Mouse (Mus musculus): ENCODE measurements around the gene Nrn1. TPM values are rescaled to one million over a fixed set of nuclear protein-coding genes. Genes with fewer than 3 reads are reported as not detected.

Nrn1 gene
- polyA plus RNA-seq, 2 experiments from 2014 or later = 56.1 to 63.6 TPM

DNA sequence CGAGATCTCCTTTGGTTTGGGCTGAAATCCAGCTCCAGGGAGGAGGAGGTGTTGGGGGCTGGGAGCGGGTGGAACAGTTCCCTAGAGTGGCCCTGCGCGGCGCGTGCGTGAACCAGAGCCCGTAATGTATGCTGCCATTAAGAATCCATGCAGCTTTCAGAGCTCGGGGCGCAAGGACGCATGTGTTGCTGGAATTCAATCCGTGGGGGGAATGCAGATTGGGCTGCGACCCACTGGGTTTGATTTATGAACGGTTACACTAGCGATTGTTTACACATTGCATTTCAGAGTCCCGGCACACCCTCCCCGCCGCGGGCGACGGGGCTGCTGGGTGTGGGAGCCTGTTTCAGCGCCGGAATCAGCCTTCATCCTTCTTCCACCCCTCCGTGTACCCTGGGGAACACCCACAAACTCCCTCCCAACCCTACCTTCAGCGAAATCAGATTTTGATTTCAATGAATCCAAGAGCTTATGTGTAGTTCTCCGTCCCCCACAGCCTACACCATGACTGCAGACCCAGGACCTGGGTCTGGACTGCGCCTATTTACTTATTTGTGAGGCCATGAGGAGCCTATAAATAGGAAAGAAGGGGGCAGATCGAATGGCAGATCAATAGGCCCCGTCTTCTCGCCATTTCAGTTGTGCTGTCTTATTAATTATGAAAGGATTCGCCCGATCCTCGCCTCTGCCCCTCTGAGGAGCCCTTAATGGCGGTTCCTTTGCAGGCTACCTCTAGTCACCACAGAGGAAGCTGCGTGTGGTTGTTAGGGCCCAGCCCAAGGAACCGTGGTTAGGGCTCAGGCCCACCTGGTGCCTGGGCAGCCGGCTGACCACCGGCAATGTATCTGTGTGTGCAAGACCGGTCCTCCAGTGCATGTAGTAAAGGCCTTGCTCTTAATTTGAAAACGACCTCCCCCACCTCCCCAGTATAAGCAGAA lies 10.1 kb downstream of the Nrn1 start:
- no peak for ATAC-seq

DNA sequence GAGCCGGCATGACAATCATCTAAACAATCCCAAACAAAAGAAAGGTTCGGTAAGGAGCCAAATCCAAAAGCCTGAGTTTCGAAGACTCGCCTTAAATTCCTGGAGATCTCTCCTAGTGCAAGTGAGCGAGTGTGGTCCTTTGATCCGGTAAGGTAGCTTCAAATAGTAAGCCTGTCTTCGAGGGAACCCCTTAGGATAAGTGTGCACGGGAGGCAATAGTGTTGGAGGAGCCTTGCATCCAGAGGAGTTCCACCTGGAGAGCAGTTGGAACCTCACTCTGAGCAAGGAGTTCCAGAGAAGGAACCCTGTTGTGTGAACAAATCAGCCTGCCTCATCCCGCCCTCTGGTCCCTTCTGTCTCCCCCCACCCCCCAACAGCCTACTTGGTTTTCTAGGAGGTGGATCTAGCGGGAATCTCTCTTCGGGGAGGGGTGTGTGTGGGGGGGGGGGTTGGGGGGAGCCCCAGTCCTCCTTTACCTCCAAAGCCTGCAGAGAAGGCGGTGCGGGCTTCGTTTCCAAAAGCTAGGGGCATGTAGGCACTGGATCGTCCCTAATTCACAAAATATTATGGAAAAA lies 11.1 kb downstream of the Nrn1 start:
- no peak for ATAC-seq

DNA sequence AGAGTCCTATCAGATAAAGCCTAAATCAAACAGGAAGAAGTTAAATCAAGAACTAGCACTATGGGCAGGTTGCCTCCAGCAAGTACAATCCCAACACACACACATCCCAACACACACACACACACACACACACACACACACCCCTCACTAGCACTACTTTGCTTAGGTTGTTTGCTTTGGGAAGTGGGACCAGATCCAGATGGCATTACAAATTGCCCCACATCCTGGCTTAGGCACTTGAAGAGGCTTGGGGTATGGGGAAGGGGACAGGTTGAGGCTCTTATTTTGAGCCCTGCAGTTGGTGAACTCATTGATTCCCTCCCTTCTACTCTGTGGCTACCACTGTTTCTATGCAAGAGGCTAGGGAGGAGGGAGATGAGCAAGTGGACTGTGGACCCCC lies 12.6 kb downstream of the Nrn1 start:
- ATAC-seq = no peak

DNA sequence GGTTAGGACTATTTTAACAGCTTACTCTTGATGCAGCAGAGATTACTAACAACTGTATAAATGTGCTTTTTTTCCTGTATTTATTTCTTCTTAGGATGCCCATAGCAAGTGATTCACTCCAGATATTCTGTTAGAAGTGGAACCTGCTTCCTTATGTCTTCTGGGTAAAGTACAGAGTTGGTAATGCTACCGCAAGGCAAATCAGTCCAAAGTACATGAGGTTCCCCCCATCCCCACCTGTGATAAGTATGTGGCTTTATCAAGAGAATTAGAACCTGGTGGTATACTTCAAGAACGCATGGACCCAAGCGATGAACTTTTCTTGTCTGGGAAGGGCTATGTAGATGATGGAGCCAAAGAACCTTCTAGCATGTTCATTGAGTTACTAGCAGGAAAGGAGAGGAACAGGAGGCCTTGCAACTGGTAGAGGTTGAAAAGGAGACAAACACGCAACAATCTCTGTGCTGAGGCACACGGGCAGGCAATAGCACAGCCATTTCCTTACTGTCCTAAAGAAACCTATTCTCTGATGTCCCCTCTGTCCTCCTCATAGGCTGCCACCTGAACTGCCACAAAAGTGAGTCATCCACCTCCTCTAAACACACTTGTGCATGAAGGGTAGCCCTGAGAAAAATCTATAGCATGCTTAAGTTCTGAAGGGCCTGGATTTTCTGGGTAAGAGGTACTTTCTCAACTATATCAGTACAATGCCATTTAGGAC lies 14.5 kb downstream of the Nrn1 start:
- no peak for ATAC-seq

DNA sequence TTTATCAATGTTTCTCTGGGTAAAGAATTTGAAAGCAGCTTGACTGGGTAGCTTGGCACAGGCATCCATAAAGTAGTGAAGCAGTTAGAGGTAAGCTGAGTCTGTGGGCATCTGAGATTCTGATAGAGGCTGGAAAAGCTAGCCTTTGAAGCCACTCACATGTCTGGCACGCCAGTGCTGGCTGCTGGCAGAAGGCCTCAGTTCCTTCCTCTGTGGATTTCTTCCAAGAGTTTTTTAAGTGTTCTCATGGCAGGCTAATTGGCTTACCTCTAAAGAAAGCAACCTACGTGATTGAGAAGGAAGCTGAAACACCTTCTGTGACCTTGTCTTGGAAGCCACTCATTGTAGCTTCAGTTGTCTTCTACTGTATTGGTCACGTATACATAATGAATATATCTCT lies 17.6 kb downstream of the Nrn1 start:
- no peak for ATAC-seq

DNA sequence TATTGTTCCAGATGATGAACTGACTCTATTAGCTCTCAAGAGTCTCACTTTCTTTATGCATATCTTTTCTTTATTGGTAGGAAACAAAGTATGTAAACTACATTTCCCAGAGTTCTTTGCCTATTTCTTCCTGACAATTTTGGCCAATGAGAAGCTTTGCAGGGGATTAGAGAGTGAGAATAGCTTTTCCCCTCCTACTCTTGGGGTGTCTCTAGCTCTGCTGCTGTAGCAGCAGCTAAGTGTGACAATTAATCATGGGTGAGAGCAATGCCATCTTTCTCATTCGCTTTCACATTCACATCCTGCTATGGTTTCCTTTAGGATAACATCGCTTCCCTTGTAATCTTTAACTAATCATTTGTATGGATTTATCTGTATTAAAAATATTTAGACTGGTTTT lies 18.2 kb downstream of the Nrn1 start:
- ATAC-seq = no peak

DNA sequence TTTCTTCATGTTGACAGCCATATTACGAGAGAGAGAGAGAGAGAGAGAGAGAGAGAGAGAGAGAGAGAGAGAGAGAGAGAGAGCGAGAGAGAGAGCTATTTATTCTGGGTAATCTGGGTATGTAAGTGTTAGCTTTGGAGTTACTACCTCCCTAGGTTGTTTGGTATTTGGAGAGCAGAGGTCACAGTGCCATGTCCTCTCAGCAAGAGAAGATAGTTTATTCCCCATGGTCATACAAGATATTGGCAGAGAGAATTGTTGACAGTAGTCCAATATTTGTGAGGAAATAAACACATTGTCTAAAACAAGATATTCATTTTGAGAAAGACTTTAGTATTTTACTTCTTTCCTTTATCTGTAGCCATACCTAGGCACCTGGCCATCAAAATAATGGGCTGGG lies 20.8 kb downstream of the Nrn1 start:
- no peak for ATAC-seq

DNA sequence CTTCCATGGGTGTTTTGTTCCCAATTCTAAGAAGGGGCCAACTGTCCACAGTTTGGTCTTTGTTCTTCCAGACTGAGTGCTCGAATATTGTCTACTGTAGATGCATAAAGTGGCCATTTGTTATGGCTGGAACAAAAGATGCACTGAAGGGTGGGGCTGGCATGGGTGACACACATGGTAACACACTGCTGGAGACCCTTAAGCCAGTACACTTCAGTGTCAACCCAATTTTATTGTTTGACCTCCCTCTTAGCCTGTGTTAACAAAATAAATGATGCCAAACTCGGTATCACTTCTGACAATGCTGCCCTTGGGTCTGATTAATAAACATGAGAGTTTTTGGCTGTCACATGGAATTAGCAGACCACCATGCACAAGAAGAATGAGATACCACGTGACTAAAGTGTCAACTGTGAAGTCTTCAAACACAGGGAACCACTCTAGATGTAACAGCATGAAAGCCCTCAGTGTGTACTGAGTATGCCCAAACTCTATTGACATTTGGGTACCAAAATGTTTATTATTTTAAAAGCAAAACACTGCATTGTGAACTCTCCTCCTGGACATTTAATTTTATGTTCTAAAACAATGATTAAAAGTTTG lies 27.7 kb downstream of the Nrn1 start:
- no peak for ATAC-seq

DNA sequence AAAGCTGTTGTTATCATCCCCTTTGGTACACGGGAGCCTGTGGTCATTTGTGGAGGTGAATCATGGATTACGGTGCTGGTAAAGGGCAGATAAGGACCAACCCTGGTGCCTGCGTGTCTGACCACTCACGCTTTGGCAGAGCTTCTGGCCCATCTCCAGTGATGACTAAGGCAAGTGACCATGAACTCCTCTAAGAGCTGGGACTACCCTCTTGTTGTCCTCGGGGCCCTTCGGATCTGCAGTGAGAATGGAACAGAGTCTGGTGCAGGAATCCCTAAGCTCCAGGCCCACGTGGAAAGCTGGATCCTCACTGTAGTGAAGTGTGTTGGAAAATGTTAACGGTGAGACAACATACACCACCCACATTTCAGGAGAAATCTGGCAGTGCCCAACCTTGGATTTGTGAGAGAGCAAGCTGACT lies 38.6 kb downstream of the Nrn1 start:
- ATAC-seq = no peak

DNA sequence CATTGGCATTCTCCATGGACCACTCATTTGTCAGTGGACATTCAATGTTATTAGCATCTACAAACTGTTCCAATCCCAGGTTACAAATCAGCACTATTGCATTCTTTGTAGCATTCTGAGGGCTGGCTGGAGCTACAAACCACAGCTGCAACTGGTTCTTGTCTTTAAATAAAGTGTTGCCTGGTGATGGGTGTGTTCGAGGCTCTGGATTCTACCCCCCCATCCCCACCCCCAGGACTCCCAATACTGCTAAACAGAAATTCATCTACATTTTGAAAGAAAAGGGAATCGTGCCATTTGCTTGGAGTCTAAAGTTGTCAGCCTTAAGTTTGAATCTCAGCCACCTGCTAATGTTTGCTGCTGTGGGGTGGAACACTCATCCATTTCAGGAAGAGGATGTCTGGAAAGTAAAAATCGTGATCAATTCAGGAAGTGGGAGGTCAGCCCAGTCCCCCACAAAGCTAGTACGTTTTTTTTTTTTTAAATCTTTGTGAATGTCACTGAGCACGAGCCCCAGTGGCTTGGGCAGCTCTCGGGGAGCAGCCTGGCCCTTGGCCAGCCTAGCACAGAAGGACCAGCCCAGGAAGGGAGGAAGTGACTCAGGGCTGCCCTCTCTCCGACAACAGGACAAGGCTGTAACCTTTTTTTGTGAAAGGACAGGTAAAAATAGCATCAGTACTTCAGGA lies 39.3 kb downstream of the Nrn1 start:
- ATAC-seq = no peak

DNA sequence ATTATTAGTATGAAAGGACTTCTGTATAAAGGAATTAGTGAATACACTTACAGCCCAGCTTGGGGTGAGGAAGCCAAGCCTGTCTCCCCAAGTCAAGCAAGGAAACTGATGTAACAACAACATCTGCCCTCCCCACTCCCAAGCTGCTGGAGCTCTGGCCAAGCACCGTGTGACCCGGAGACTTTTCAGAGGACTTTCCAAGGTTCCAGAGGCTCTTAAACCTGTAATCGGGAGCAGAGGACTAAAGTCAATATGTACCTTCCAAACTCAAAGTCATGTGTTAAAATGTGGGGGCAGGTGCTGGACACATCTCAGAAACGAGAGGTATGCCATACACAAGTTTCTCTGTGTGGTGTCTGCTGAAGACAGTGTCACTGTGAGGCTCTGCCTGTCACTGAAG lies 51.4 kb downstream of the Nrn1 start:
- ATAC-seq = no peak

DNA sequence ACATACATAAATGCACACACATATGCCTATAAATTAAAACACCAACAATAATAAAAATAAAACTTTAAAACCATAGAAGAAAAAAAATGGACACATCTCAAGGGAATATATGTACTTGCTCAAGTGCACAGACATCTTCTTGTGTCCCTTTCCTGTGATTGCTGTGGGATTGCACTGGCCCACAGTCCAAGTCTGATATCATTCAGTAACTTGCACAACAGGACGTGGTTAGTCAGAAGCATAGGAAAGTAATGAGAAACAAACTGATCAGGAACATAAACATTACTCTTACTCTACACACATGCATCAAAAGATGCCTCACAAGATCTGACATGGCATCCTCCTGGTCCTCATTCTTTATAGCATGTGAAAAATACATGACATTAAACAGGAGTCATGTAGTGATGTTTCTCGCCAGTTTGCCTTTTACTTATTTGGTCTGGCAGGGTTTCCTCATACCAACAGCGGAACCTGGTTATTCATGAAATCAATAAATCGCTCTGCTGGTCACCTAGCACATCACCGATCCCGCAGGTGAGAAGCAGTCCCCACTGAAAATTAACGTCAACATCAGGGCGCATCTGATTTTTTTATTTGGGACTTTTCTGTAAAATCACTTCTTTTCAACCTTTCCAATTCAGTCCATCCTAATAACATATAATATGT lies 54.1 kb downstream of the Nrn1 start:
- ATAC-seq = no peak

DNA sequence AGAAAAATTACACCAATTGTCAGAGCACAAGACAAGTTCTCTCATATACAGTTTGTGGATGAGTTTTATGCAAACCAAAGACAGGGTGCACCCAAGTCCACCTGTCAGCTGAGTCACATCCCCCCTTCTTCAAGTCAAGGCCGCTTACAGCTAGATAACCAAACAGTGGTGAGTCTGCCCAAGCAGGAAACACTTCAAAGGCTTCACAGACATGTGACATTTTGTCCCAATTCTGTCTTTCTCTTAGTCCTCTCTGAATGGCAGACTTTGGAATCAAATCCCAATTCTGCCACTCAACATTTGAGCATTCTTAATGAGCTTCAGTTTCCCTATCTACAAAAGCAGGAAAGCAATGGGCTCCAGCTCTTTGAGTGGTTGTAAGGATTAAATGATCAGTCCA lies 55.6 kb downstream of the Nrn1 start:
- ATAC-seq = no peak
